Mouse (Mus musculus): ENCODE measurements around the gene Anapc15-ps.

Gene Anapc15-ps

DNA sequence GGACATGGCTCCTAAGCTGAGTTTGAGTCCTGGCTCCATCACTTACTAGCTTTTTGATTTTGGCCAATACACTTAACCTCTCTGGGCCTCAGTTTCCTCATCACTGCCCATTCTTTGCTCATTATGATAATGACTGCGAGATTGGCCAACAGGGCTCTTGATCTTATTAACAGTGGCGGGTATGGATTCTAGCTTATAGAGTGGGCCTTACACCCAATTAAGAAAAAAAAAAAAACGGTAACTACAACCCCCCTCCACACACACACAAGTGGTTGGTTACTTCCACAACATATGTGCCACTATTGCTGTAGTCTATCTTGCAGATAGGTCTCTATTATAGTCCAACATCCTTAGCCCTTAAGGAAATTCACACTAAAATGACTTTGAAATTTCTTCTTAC, at the start of gene Anapc15-ps:
Gene Anapc15-ps, minus strand, starts transcription at position 101 of the 400 bp plus-strand sequence.
- no peak for DNase-seq

DNA sequence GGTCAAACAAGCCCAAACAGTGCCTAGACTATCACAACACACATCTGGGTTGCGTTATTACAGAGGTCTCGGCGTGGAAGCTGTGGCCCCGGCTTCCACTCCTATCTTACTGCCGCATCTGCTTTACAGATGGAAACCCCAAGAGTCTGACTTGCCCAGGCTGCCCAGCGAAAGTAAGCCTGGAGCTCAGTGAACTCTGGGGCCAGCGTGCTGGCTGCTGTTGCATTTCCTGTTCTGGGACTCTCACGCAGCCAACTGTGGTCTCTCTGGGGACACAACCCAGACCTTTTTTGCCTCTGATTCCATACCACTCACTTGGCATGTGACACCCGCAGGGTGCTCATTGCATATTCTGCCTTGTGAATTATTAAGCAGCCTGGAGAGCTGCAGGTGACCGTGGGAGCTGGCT, 49.0 kb upstream of the Anapc15-ps start:
- DNase-seq = no peak

DNA sequence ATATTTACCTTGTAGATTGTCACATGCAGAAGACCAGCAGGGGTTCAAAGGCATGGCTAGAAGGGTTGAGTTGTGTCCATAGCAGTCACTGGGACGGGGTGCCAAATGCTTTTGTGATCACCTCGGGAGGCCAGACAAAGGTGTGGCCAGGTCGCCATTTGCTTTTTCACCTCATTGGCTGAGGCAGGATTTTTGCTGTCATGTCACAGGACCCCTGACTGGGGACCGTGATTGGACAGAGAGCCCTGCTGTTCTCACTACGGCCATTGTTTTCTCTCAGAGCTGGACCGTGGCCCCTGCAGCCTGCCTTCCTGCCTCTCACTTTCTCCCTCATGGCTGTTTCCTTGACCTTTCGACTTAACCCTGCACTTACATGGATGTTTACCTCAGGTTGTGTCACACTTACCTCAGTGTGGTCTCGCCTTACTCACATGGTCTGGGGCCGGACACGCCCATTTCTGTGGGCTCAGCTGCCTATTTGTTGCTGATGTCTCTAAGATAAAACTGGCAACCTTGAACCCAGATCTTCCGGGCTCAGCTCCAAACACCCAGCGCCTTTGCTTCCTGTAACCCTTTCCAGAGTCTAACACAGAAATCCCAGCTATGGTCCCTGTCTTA, 47.0 kb upstream of the Anapc15-ps start:
- DNase-seq = no peak

DNA sequence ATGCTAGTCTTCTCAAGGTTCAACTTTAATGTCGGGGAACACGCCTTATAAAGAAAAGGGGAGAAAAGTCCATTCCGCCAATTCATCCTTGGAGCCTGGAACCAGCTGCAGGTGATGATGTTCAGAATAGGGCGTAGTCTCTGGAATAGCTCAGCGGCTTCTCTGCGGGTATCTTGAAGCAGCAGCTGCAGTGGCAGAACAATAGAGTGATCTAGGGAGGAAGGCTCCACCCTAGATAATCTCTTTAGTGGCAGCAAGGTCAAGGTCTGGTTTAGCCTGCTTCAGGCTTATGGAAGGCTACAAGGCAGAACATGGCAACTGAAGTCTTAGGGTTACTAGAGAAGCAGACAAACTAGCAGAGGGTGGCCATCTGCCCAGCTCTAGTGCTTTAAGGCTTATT, 46.2 kb upstream of the Anapc15-ps start:
- DNase-seq = no peak

DNA sequence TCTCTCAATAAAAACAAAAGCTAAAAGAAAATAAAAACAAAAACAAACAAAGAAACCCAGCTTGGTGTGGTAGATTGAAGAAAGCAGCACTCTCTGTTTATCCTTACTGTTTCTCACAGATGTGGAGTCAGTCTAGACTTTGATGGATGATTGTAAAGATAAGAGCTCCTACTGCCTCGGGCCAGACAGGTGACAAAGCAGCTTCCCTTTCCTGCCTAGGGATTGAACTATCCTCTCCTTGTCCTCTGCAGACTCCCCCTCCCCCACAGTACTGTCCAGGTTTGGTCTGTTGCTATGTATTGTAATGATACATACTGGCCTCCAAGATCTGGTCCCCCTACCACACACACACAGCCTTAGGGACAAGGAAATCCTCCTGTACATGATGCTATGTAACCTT, 45.5 kb upstream of the Anapc15-ps start:
- DNase-seq = no peak

DNA sequence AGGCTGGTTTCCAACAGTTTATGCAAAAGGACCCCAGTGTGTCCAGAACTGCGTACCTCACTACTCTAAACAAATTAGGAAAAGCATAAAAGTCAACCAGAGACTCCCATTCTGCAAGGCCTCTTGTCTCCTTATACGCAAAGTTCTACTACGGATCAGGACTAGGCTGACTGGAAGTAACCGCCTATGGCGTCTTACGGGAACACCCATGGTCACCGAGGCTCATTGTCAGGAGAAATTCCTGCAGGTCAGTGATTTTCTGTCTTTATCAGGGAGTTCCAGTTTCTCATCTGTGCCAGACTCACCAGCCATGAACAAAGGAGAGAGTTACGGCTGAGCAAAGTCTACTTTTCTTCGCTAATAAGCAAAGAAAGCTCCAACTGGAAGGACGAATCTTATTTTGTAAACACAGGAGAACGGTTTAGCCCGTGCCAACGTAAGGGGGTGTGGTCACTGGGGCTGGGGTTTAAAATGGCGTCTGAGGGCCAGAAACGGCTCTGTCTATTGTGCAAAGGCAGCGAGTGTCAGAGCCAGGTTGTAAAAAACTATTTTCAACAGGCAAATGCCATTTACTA, 43.9 kb upstream of the Anapc15-ps start:
- no peak for DNase-seq

DNA sequence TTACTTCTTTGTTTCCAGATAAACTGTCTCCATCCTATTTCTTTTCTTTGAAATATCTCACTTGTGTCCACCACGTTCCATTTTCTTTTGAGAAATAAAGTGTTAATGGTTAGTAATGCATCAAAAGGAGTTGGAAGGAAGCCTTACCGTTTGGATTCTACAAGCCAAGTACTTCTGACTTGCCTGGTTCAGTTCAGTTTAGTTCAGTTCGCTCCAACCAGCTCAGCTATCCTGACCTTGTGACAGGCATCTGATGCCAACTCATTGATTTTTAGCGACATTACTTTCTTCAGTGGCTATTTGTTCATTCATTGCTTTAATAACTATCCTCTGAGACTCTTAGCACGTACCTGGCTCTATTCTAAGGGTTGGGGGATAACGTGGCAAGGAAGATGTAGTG, 42.4 kb upstream of the Anapc15-ps start:
- DNase-seq = no peak

DNA sequence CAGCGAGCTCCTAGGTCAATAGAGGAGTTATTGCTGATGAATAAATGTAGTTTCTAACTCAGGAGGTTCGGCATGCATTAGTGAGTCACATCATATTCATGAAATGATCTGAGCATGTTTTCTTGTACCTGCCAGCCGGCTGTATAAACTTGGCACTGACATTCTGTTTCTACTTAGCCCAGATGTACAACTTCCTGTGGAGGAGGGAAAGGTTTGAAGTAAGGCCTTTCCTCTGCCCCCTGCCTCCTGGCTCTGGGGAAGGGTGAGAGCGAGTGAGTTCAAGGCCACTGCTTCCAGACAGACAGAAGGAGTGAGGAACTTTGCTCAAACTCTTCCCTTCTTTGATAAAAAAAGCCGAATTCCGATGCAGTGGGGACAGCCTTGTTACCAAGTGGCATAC, 39.0 kb upstream of the Anapc15-ps start:
- no peak for DNase-seq

DNA sequence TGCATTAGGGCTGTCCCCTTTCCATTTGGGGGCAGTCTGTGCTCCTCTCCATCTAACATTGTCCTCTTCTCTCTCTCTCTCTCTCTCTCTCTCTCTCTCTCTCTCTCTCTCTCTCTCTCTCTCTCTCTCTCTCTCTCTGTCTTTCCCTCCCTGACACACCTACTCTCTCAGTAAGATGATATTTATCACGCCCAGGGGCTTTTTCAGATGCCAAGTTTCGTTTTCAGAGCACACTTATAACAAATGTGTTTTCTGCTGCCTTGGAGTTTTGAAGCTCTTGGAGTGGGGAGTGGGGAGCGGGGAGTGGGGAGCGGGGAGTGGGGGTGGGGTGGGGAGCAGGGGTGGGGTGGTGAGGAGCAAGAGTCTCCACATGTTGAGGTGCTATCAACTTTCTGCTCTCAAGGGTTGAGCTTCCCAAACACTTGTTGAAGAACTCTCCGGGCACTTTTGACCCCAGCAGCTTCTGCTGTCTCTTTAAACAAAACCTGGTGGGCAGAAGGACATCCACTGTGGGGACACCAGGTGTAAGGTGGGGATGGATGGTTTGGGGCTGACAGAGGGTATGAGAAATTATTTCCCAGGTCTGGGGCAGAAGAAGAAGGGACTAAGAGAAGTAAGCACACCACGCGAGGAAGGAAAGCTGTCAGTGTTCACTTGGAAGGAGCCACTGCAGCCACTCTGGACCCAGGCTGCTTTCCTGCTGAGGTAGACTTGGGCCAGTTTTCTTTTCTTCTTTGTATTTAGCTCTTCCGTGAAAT, 36.8 kb upstream of the Anapc15-ps start:
- DNase-seq = no peak

DNA sequence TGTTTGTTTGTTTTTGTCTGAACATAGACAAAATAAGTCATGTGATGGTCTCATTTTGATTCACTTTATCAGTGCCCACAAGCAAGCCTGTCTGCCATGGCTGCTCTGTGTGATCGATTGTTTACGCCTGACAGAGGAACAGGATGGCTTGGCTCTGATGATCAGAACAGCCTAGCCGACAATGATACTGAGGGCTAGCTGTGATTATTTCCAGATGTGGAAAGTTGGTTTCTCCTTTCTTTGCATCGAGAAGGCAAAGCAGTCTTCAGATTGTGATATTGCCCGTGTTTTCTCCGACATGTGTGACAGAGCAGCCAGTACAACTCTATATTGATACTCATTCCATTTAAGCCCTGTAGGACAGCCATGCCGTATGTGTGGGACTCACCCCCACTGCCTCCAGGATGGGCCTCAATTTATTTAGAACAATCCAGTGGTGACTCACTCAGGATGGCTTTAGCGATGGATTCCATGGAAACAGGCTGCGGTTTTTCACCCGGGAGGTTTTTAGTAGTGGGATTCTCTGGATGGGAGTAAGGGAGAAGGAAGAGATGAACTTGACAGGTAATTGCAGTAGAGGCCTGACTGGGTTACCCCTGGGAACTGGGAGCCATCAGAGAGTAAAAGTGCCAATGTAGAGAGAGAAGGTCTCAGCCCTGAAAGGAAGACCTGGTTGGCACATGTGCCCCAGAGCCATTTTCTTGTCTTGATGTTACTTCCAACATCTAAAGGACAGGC, 36.1 kb upstream of the Anapc15-ps start:
- no peak for DNase-seq

DNA sequence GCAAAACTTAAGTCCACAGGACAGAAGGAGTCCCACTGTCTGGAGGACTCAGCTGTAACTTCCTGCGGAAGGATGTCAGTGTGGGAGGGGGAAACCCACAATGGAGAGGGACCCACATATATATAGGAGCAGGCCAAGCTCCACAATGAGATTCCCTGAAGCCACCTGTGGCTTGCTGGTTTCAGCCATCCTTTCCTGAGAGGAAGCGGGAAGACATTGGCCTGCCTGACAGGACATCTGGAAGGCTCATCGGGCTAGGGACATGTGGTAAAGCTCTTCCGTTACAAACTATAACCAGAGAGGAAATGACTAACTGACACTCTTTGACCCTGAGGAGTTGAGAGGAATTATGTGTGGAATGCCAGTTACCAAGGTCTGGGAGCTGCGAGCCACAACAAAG, 34.8 kb upstream of the Anapc15-ps start:
- no peak for DNase-seq

DNA sequence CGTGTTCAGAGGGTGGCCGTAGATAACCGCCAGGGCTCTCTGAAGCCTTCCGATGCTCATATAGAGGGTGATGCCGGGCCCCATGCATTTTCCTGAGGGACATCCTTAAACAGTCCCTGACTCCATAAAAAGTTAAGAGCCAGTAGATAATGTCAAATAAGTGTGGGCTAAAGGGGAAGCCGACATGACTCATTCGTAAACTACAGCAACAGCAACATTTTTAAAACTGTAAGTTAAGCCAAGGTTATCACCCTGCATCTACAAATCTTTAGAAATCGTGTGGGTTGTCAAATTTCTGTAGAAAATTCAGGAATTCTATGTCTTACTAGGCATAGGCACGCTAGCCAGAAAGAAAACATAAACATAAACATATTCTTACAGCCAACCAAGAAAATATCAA, 33.6 kb upstream of the Anapc15-ps start:
- no peak for DNase-seq

DNA sequence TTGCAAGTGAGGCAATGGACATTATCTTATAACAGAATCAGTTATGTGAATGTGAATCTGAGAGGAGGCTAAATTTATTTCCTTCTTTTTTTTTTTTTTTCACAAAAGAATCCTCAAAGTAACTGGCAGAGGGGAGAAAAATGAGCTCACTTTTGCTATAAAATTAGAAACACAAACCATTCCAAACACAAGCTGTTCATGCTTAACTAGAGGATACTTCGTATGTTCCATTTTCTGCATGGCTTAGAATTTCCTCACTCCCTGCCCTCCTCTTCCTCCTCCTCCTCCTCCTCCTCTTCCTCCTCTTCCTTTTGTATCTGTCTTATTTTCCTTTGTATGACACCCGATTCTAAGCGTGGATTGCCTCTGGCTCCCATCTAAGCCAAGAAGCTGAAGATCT, 32.5 kb upstream of the Anapc15-ps start:
- DNase-seq = no peak

DNA sequence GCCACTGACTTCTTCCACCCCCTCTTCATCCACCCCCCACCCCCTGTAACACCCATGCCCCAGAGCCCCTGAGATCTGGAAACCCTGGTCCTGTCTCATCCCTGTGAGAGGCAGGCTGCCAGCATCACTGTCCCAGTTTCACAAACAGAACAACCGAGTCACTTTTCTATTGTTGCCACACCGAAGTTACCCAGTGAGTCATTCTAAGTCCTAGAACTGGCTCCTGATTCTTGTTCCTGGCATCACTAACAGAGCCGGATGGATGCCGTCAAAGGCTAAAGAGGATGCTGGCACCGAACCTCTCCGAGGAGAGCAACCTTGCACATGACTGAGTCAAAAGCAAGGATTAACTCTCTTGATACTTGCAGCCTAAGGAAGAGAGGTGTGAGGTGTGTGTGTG, 31.6 kb upstream of the Anapc15-ps start:
- DNase-seq = no peak

DNA sequence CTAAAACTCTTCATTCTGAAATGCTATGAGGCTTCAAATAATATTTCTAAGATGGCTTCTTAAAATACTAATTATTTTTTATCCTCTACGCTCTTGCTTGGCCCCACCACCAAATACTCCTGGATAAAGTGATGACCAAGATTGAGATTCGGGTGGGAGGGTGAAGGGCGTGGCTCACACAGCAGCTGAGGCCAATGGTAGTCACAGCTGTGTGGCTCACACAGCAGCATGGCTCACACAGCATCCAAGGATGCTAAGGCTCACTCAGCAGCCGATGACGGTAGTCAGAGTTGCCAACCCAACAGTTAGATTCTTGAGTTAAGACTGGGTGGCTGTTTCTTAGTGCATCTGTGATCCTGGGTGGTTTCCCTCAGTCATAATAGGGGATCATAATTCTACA, 30.5 kb upstream of the Anapc15-ps start:
- no peak for DNase-seq

DNA sequence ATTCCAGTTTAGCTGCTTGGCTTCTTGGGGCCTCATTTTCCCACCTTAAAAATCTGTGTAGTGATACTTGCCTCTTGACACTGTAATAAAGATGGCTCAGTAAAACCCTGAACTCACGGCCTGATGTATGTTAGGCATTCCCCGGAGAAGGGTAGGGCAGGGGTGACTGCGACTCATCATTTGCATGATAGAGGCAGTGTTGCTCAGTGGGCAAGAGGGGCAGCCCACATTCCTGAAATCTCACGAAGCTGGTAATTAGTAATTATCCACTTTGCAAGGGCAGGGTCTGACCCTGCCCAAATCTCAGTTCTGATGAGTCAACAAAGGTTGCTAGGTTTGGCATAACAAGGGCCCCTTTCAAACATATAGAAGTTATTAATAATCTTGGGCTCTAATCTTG, 27.2 kb upstream of the Anapc15-ps start:
- no peak for DNase-seq

DNA sequence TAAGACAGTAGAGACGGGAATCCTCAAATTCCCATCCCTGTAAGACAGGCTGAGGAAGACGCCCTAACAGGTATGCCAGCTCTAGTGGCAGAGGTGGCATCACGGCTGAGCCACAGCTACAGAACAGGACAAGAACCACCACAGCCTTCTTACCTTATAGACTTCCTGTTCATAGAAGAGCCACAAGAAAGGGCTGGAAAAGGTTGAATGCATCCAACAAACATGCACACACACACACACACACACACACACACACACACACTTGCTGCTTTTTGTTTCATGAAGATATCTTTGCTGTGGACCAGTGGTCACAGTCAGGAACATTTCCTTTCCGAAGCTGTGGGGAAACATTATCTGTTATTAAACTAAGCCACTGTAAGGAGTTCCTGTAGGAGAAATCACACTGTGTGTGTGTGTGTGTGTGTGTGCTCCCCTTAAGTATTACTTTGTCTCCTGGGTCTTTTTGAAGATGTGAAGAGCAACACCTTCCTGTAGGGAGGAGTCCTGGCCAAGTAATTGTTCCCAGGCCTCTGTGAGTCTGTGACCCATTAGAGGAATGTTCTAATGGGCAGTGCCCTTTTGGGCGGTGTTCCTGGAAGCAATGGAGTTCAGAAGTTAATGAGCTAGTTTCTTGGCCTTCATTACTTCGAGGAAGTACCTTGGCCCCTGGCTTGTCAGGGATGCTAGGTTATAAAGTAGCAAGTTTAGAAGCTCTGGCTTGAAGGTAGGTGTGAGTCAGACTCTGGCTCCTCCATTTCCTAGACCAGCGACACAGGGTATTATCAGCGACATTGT, 25.9 kb upstream of the Anapc15-ps start:
- DNase-seq = no peak

DNA sequence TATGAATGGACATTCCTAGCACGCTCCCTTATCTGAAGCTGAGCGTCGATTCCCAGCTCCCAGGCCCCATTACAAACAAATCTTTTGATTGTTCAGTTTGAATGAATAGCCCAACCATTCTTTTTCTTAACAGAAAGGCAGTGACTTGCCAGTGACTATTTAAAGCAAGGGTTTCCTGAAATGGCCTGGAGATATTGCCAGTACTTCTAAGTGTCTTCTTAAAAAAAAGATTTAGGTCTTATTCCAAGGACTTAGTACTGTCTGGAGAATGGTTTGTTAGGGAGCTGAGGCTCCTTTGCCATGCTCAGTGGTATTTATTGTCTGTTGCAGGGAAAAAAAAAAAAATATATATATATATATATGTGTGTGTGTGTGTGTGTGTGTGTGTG, 23.0 kb upstream of the Anapc15-ps start:
- DNase-seq = no peak

DNA sequence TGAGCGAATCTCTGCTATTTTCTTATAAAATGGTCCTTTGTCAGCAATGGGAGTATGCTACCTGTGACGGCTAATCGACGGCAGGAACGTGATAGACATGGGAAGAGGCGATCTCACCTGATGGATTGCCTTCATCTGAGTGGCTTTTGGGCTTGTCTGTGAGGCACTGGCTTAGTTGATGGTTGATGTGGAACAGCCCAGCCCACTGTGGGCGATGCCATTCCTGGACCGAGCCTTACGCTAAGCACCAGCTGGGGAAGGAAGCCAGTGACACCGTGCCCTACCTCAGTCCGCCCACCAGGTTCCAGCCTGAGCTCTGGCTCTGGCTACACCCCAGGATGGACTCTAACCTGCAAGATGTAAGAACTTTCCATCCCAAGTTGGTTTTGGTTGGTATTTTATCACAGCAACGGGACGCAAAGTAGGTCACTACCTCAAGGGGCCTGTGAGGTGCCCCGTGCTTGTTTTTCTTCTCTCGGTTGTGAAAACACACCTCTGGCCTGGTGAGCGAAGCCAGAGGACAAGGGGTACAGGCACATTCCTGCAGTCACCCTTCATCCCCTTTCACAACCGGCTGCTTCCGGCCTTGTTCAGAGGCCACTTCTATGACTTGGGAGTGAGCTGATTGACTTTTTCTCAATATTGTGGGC, 22.5 kb upstream of the Anapc15-ps start:
- no peak for DNase-seq

DNA sequence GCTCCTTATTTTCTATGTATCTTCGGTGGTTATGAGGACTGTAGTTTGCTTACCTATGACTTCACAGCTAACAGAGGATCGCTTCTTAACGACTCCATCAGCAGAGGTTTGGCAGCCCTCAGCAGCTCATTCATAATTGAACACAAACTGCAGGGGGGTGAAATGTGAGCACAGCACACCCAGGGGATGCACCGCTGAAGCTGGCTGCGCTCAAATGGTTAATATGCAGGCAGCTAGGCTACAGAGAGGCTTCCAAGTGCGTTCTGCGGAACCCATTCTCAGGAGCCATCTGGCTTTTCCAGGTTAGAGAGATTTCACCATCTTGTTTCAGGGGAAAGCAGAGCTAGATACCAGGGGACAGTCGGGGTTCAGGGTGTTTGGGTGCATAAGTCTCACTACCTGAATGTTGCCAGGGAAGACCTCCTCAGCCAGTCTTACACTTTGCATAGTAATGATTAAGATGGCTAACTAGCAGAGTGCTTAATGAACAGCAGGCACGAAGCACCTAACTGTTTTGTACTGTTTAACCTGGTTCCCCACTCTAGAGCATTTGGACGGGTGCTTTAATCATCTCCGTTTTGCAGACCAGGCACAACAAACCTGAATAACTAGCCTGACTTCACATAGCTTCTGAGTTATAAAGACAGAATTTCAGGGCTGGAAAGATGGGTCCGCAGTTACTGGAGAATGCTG, 21.5 kb upstream of the Anapc15-ps start:
- DNase-seq = no peak

DNA sequence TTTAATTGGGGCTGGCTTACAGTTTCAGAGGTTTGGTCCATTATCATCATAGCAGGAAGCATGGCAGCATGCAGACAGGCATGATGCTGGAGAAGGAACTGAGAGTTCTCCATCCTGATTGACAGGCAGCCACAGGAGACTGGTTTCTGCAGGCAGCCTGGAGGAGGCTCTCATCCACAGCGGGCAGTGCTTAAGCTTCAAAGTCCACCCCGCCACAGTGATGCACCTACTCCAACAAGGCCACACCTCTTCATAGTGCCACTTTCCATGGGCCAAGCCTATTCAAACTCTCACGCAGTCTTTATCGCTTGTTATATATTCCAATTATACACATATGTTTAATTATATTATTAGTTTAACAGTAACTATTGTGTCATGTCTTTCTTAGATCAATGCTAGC, 18.1 kb upstream of the Anapc15-ps start:
- DNase-seq = no peak

DNA sequence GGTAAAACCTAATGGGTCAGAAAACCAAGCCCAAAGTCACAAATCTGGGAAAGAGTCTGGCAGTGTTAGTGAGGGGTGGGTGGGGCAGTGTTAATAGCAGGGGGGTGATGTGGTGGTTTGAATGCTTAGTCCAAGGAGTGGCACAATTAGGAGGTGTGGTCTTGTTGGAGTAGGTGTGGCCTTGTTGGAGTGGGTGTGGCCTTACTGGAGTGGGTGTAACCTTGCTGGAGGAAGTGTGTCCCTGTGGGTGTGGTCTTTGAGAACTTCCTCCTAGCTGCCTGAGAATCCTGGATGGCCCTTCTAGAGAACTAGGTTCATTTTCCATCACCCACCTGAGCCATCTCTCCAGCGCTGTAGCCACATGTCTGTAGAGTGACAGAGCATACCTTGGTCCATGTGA, 16.6 kb upstream of the Anapc15-ps start:
- DNase-seq = no peak
